Mouse (Mus musculus) cerebellum, adult 9-10 months (tissue): ENCODE measurements around the gene AY761184.
"Not testable (repeated sequence)": the region's sequence is repeated elsewhere in the genome, so short reads cannot be mapped to it uniquely, and the experiment has no call there.

Source experiments
- DNase-seq: peaks from one replicate; pipeline ENCODE4 v3.0.0; 2022

Gene AY761184

GRCm38 (mm10) chr8:21703545-21703944, at the start of gene AY761184:
Gene AY761184 (minus strand): TSS chr8:21703645.
- not testable (repeated sequence) for DNase-seq

- DNase-seq = not testable (repeated sequence)
Measured at GRCm38 (mm10) chr8:21665497-21665896, 37.9 kb downstream of the AY761184 start, which contains the start of gene Defa34. Gene Defa34 (plus strand): TSS chr8:21665797.

DNA sequence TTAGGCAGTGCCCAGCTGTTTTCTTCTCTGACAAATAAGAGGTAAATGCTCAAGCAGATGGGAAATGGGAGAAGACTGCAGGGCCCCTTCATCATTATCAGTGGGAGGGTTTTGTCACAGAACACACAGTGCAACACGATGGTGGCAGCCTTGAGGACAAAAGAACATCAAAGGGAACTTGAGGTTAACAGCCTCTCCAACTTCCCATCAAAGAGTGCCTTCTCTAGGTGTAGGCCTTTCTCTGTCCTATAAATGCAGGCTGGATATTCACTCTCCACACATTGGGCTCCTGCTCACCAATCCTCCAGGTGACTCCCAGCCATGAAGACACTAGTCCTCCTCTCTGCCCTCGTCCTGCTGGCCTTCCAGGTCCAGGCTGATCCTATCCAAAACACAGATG, 48.0 kb downstream of the AY761184 start, which contains the start of gene Defa17:
Gene Defa17, plus strand, starts transcription at position 301 of the 400 bp plus-strand sequence.
- not testable (repeated sequence) for DNase-seq
